Mouse (Mus musculus): Measurements from ENCODE around the gene Sorbs1. TPM values are rescaled to one million over a fixed set of nuclear protein-coding genes. Genes with fewer than 3 reads are reported as not detected.

Gene Sorbs1
- polyA plus RNA-seq, 1 experiment from 2014 or later: 98.8 TPM

DNA sequence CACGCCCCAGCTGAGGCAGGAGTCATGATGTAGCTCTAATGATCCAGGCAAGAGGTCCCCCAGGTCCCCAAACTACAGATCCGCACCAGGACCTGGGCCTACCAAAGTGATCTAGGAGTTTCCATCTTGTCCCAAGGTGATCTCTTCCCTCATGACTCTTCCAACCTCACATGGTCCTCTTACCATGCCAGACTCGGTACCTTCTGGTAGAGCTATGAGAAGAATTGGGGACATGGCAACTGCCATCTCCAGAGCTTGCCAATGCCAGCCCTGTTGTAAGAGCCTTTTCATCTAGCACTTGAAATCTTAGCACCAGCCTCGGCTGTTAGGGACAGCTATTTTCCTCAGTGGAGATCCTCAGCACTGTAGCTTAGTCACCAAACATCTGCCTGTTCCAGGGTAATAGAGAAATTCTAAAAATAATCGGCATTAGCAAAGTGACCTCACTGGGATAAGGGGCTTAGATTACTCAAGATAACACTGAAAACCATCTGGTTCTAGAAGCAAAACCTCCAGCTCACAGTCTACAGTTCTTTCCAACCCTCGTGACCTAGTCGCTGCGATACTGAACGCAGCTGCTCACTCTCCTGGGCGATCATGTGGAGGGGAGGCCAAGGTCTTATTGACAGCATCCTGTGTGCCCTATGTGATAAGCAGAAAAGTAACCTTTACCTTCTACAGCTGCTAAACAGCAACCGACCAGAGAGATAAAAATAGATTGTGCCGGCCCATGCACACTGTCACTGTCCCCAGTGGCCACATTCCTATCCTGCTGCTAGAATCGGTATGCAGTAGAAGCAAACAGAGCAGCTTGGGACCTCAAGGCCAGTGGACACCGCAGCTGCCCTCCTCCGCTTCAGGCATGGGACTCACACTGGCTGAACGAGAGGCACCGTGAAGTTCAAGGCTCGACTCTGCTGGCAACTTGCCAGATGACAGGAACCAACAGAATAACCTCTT is 143.4 kb downstream of the Sorbs1 start:
- ATAC-seq (ENCODE audit: low FRiP score) (peak; percentile 24; the same call in 1 of the 2 replicates), DNase-seq (ENCODE audit: low spot score) (no peak)
- Histone ChIP-seq H3K4me3 (replicated peaks; ENCODE audit: low read length) (no peak overlapping the region), H3K4me1 (replicated peaks; ENCODE audit: control insufficient read depth, insufficient read depth, low read length) (peaks cover 7% of the 10 kb centered on the region), H3K27ac (no peak overlapping the region), H3K27me3 (ENCODE audit: control insufficient read depth, insufficient read depth, low read length) (no peaks in the 10 kb centered on the region), H3K9ac (no peak overlapping the region), H3K9me3 (ENCODE audit: control insufficient read depth, low read length) (no peaks in the 10 kb centered on the region), H3K4me2 (replicated peaks) (no peak overlapping the region), H3K36me3 (replicated peaks; ENCODE audit: control insufficient read depth, insufficient read depth) (peaks cover 41% of the 10 kb centered on the region)
- WGBS: 72% methylated on average over 18 of the region's 18 CpGs

DNA sequence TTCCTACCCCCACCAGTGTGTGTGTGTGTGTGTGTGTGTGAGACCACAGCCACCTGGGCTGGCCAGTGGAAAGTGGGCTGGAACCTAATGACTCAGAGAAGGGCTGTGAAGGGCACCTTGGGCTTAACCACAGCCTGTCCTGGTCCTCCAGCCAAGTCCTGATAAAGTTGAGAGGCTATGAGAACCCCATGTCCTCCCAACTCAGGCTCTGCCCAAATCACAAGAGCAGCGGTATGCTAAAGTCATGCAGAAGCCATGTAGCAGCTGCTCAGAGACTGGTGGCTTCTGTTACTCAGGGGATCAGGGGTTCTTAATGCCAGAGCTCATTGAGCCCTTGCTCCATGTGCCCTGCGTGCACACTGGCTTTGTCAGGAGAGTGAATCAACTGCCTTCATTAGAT is 145.1 kb downstream of the Sorbs1 start:
- H3K4me3 ChIP-seq (replicated peaks; ENCODE audit: low read length): no peak overlapping the region
- WGBS: 95% methylated on average over 2 of the region's 2 CpGs
- no peak overlapping the region for H3K27ac ChIP-seq
- peaks cover 56% of the 10 kb centered on the region for H3K36me3 ChIP-seq (replicated peaks; ENCODE audit: control insufficient read depth, insufficient read depth)
- H3K27me3 ChIP-seq (ENCODE audit: control insufficient read depth, insufficient read depth, low read length): no peaks in the 10 kb centered on the region
- no peak overlapping the region for H3K9ac ChIP-seq
- no peaks in the 10 kb centered on the region for H3K9me3 ChIP-seq (ENCODE audit: control insufficient read depth, low read length)
- no peak overlapping the region for H3K4me2 ChIP-seq (replicated peaks)
- ATAC-seq (ENCODE audit: low FRiP score): no peak
- peaks cover 7% of the 10 kb centered on the region for H3K4me1 ChIP-seq (replicated peaks; ENCODE audit: control insufficient read depth, insufficient read depth, low read length)
- no peak for DNase-seq (ENCODE audit: low spot score)

- H3K9ac ChIP-seq: no peak overlapping the region
- no peaks in the 10 kb centered on the region for H3K9me3 ChIP-seq (ENCODE audit: control insufficient read depth, low read length)
- ATAC-seq (ENCODE audit: low FRiP score) (0 out of 2 replicates have a peak, but pooled peaks have one; percentile 33), DNase-seq (ENCODE audit: low spot score) (peak; percentile 45)
- H3K27me3 ChIP-seq (ENCODE audit: control insufficient read depth, insufficient read depth, low read length): no peaks in the 10 kb centered on the region
- H3K4me2 ChIP-seq (replicated peaks): 0 out of 2 replicates have a peak overlapping the region, but pooled peaks have one; percentile 6
- H3K36me3 ChIP-seq (replicated peaks; ENCODE audit: control insufficient read depth, insufficient read depth): peaks cover 48% of the 10 kb centered on the region
- H3K4me3 ChIP-seq (replicated peaks; ENCODE audit: low read length): no peak overlapping the region
- peak overlapping the region; percentile 41 for H3K27ac ChIP-seq
- peaks cover 7% of the 10 kb centered on the region for H3K4me1 ChIP-seq (replicated peaks; ENCODE audit: control insufficient read depth, insufficient read depth, low read length)
- 31% methylated on average over 11 of the region's 11 CpGs for WGBS
Observed at GRCm38 (mm10) chr19:40366163-40366941, 147.2 kb downstream of the Sorbs1 start.

DNA sequence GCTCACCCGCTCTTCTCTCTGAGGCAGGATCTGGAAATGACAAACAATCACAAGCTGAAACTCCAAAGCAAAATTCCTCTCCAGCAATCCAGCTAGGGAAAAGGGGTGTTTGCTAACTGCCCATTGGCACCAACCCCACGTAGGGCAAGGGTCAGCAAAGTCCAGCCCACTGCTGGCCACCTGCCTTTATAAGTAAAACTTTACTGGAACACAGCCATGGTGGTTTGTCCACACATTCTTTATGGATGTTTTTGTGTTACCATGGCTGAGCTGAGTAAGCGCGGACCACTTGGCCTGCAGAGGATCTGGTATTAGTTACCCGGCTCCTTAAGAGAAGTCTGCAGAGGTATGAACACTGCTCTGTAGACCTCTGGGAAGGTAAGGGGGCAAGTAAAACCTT is 148.4 kb downstream of the Sorbs1 start:
- 63% methylated on average over 5 of the region's 5 CpGs for WGBS
- H3K4me2 ChIP-seq (replicated peaks): no peak overlapping the region
- H3K9me3 ChIP-seq (ENCODE audit: control insufficient read depth, low read length): no peaks in the 10 kb centered on the region
- no peaks in the 10 kb centered on the region for H3K27me3 ChIP-seq (ENCODE audit: control insufficient read depth, insufficient read depth, low read length)
- H3K4me3 ChIP-seq (replicated peaks; ENCODE audit: low read length): no peak overlapping the region
- peaks cover 38% of the 10 kb centered on the region for H3K36me3 ChIP-seq (replicated peaks; ENCODE audit: control insufficient read depth, insufficient read depth)
- H3K9ac ChIP-seq: no peak overlapping the region
- H3K4me1 ChIP-seq (replicated peaks; ENCODE audit: control insufficient read depth, insufficient read depth, low read length): peaks cover 7% of the 10 kb centered on the region
- ATAC-seq (ENCODE audit: low FRiP score): peak; percentile 31
- H3K27ac ChIP-seq: 0 out of 2 replicates have a peak overlapping the region, but pooled peaks have one; percentile 28
- DNase-seq (ENCODE audit: low spot score): peak; percentile 63

DNA sequence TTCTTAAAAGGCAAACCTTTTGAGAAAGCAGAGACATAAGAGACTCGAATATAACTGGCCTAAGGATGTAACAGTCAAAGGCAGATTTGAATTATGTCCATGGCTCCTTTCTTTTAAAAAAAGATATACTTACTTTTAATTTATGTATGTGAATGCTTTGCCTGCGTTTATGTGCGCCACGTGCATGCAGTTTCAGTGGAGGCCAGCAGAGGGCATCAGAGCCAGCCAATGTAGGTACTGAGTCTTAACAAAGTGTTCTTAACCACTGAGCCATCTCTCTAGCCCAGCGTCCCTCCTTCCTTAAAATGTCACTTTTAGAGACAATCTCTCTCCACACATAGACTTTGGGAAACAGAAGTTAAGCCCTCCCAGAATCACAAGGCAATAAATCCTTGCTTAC is 150.1 kb downstream of the Sorbs1 start:
- peaks cover 7% of the 10 kb centered on the region for H3K4me1 ChIP-seq (replicated peaks; ENCODE audit: control insufficient read depth, insufficient read depth, low read length)

GRCm38 (mm10) chr19:40362203-40362865 is 151.2 kb downstream of the Sorbs1 start:
- DNase-seq (ENCODE audit: low spot score): no peak
- H3K9ac ChIP-seq: no peak overlapping the region
- no peak overlapping the region for H3K4me2 ChIP-seq (replicated peaks)
- no peak overlapping the region for H3K4me3 ChIP-seq (replicated peaks; ENCODE audit: low read length)
- peaks cover 7% of the 10 kb centered on the region for H3K4me1 ChIP-seq (replicated peaks; ENCODE audit: control insufficient read depth, insufficient read depth, low read length)
- H3K9me3 ChIP-seq (ENCODE audit: control insufficient read depth, low read length): no peaks in the 10 kb centered on the region
- no peak for ATAC-seq (ENCODE audit: low FRiP score)
- H3K27ac ChIP-seq: no peak overlapping the region
- 68% methylated on average over 12 of the region's 12 CpGs for WGBS
- no peaks in the 10 kb centered on the region for H3K27me3 ChIP-seq (ENCODE audit: control insufficient read depth, insufficient read depth, low read length)
- peaks cover 21% of the 10 kb centered on the region for H3K36me3 ChIP-seq (replicated peaks; ENCODE audit: control insufficient read depth, insufficient read depth)

More for the DNA sequence above, 150.1 kb downstream of the Sorbs1 start:
- H3K9ac ChIP-seq: no peak overlapping the region
- no peak overlapping the region for H3K27ac ChIP-seq
- no peak overlapping the region for H3K4me2 ChIP-seq (replicated peaks)
- peaks cover 21% of the 10 kb centered on the region for H3K36me3 ChIP-seq (replicated peaks; ENCODE audit: control insufficient read depth, insufficient read depth)
- ATAC-seq (ENCODE audit: low FRiP score) (no peak), DNase-seq (ENCODE audit: low spot score) (no peak)
- WGBS: 96% methylated on average over 5 of the region's 5 CpGs
- no peak overlapping the region for H3K4me3 ChIP-seq (replicated peaks; ENCODE audit: low read length)
- H3K9me3 ChIP-seq (ENCODE audit: control insufficient read depth, low read length): no peaks in the 10 kb centered on the region
- no peaks in the 10 kb centered on the region for H3K27me3 ChIP-seq (ENCODE audit: control insufficient read depth, insufficient read depth, low read length)

DNA sequence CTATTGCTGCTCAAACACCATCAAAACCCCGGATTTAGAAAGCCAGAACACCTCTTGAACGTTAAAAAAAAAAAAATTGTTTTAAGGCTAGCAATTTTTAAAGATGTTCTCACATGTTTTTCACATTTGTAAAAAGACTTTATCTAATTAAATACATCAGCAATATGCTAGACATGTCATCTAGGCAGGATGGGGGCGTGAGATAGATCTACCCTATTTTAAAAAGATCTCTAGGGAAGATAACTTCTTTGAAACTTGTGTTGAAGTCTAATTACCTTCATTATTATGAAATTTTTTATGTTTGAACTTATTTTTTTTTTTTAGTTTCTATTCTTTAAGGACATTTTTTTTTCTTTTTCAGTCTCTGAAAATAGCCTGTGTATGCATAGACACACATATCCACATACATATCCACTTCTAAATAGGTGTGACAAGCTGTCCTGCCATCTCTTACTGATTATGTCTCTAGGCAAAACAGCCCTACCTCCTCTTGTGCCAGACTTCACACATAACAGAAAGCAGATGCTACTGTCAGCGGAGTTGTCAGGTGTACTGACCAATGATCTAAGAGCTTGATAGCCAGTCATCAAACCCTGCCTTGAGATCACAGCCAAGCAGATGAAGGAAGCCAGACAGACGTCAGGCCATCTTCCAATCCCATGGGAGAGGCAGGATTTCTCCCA is 153.7 kb downstream of the Sorbs1 start:
- Histone ChIP-seq H3K9ac (no peak overlapping the region), H3K4me2 (replicated peaks) (no peak overlapping the region), H3K36me3 (replicated peaks; ENCODE audit: control insufficient read depth, insufficient read depth) (peaks cover 17% of the 10 kb centered on the region), H3K4me1 (replicated peaks; ENCODE audit: control insufficient read depth, insufficient read depth, low read length) (no peaks in the 10 kb centered on the region), H3K27me3 (ENCODE audit: control insufficient read depth, insufficient read depth, low read length) (no peaks in the 10 kb centered on the region), H3K9me3 (ENCODE audit: control insufficient read depth, low read length) (no peaks in the 10 kb centered on the region), H3K4me3 (replicated peaks; ENCODE audit: low read length) (no peak overlapping the region), H3K27ac (no peak overlapping the region)
- no peak for DNase-seq (ENCODE audit: low spot score)
- ATAC-seq (ENCODE audit: low FRiP score): no peak
- 87% methylated on average over 5 of the region's 5 CpGs for WGBS

- DNase-seq (ENCODE audit: low spot score) (no peak), ATAC-seq (ENCODE audit: low FRiP score) (no peak)
- H3K27ac ChIP-seq: no peak overlapping the region
- no peak overlapping the region for H3K4me3 ChIP-seq (replicated peaks; ENCODE audit: low read length)
- H3K4me2 ChIP-seq (replicated peaks): no peak overlapping the region
- H3K27me3 ChIP-seq (ENCODE audit: control insufficient read depth, insufficient read depth, low read length): no peaks in the 10 kb centered on the region
- no peaks in the 10 kb centered on the region for H3K9me3 ChIP-seq (ENCODE audit: control insufficient read depth, low read length)
- H3K4me1 ChIP-seq (replicated peaks; ENCODE audit: control insufficient read depth, insufficient read depth, low read length): no peaks in the 10 kb centered on the region
- no peak overlapping the region for H3K9ac ChIP-seq
- WGBS: 90% methylated on average over 15 of the region's 15 CpGs
- peaks cover 3% of the 10 kb centered on the region for H3K36me3 ChIP-seq (replicated peaks; ENCODE audit: control insufficient read depth, insufficient read depth)
Observed at GRCm38 (mm10) chr19:40356536-40357522, 156.8 kb downstream of the Sorbs1 start.
